Mouse (Mus musculus): Measurements from ENCODE around the gene Serf2. TPM values are rescaled to one million over a fixed set of nuclear protein-coding genes. Genes with fewer than 3 reads are reported as not detected.

Serf2 gene
- polyA plus RNA-seq, 1 experiment from 2014 or later: 393 TPM

DNA sequence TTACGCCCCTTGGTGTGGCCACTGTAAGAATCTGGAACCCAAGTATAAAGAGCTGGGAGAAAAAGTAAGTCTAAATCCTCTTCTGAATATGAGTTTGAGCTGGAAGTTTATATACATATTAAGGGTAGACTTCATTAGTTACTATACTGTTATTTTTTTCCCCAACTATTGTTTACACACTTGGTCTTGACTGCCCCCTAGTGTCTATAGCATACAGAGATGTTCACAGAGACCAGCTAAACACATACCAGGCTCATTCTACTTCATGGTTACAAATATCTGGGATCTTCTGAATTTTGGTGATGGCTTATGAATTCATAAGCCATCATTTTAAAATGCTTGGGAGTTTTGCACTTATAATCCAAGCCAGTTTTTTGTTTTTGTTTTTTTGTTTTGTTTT lies 14.1 kb upstream of the Serf2 start:
- Histone ChIP-seq H3K4me3 (no peak overlapping the region), H3K27me3 (0 out of 2 replicates have a peak, but pooled peaks cover 3% of the 10 kb centered on the region), H3K36me3 (peaks cover 96% of the 10 kb centered on the region), H3K9ac (no peak overlapping the region), H3K4me1 (replicated peaks) (no peaks in the 10 kb centered on the region), H3K4me2 (no peak overlapping the region), H3K9me3 (no peaks in the 10 kb centered on the region), H3K27ac (replicated peaks) (no peak overlapping the region)
- ATAC-seq (ENCODE audit: low read depth): no peak
- 97% methylated on average over 1 of the region's 1 CpGs for WGBS

DNA sequence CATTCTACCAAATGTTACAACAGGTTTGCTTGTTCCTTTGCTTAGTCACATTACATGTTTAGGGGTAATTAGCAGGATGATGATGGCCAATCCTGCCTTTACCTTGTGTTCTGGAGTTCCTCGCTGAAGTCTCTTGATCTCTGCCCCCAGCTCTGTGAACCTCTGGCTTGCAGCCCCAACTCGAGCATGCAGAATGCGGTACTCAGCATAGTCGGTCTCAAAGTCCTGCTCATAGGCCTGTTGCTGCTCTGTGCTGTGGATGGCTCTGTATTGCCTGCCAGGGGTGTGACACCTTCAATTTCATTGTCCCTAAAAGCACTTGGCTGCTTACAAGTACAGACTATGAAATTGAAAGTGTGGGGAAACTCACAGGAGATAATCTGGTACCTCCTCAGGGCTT lies 9.2 kb upstream of the Serf2 start:
- ATAC-seq (ENCODE audit: low read depth): no peak
- no peak overlapping the region for H3K4me3 ChIP-seq
- peaks cover 17% of the 10 kb centered on the region for H3K4me1 ChIP-seq (replicated peaks)
- 69% methylated on average over 4 of the region's 4 CpGs for WGBS
- H3K9me3 ChIP-seq: no peaks in the 10 kb centered on the region
- peaks cover 41% of the 10 kb centered on the region for H3K27me3 ChIP-seq
- no peak overlapping the region for H3K9ac ChIP-seq
- H3K4me2 ChIP-seq: no peak overlapping the region
- H3K27ac ChIP-seq (replicated peaks): no peak overlapping the region
- H3K36me3 ChIP-seq: peaks cover 53% of the 10 kb centered on the region

DNA sequence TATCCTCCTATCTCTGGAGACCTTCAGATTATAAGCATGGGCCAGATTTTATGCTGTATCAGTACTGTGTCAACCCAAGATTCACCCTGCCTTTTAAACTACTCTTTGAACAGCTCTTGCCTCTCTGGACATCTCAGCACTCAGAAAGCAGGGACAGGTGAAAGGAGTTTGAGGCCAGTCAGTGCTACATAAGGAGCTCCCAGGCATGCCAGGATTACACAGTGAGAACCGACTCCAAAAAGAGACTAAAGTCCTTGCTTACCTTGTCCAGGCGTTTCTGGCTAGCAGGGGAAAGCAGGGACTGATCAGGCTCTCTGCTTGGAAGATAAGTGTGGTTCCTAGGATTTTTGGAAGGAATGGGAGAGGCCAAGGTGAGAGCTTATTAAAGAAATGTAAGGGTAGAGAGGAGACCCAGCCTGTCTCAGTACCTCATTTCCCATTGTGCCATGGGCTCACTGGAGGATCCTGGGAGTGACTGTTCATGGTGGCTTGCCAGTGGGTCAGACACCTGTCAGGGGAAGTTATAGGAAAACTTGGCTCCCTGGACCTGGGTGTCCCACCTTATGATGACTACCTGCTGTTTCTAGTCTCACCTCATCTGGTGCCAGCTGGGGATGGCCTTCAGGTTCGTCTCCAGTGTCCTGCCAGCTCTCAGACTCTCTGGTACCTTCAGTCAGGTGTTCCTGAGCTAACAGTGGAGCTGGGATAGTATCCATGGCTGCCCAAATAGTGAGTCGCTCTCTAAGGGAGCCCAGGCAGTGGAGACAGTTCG lies 8.0 kb upstream of the Serf2 start:
- H3K4me1 ChIP-seq (replicated peaks): peaks cover 17% of the 10 kb centered on the region
- WGBS: 61% methylated on average over 5 of the region's 5 CpGs
- peaks cover 41% of the 10 kb centered on the region for H3K27me3 ChIP-seq
- H3K27ac ChIP-seq (replicated peaks): no peak overlapping the region
- ATAC-seq (ENCODE audit: low read depth): no peak
- H3K4me3 ChIP-seq: no peak overlapping the region
- H3K9ac ChIP-seq: no peak overlapping the region
- H3K4me2 ChIP-seq: no peak overlapping the region
- H3K36me3 ChIP-seq: peaks cover 40% of the 10 kb centered on the region
- H3K9me3 ChIP-seq: no peaks in the 10 kb centered on the region

DNA sequence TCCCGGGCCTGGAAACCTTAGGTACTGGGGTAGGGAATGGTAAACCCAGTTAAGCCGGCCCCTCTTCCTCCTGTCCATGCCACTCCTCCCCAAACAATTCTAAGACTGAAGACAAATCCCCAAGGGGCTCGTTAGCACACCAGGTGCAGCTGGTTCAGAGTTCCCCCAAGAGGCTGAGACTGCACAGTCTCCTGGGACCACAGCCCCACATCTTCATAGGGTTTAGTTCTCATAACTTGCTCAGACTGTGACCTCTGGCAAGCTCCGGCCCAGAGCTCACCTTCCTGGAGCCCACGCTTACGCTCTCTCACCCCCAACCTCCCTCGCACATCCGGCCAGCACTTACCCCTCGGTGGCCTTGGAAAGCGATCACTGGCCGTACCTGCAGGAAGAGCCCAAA lies 7.2 kb upstream of the Serf2 start:
- 12% methylated on average over 11 of the region's 11 CpGs for WGBS
- H3K4me1 ChIP-seq (replicated peaks): peaks cover 17% of the 10 kb centered on the region
- H3K4me3 ChIP-seq: peak overlapping the region; percentile 33
- H3K27me3 ChIP-seq: peaks cover 41% of the 10 kb centered on the region
- no peak for ATAC-seq (ENCODE audit: low read depth)
- H3K36me3 ChIP-seq: peaks cover 35% of the 10 kb centered on the region
- H3K9me3 ChIP-seq: no peaks in the 10 kb centered on the region
- peak overlapping the region; percentile 22; the same call in 1 of the 2 replicates for H3K9ac ChIP-seq
- peak overlapping the region; percentile 58 for H3K4me2 ChIP-seq
- H3K27ac ChIP-seq (replicated peaks): no peak overlapping the region

DNA sequence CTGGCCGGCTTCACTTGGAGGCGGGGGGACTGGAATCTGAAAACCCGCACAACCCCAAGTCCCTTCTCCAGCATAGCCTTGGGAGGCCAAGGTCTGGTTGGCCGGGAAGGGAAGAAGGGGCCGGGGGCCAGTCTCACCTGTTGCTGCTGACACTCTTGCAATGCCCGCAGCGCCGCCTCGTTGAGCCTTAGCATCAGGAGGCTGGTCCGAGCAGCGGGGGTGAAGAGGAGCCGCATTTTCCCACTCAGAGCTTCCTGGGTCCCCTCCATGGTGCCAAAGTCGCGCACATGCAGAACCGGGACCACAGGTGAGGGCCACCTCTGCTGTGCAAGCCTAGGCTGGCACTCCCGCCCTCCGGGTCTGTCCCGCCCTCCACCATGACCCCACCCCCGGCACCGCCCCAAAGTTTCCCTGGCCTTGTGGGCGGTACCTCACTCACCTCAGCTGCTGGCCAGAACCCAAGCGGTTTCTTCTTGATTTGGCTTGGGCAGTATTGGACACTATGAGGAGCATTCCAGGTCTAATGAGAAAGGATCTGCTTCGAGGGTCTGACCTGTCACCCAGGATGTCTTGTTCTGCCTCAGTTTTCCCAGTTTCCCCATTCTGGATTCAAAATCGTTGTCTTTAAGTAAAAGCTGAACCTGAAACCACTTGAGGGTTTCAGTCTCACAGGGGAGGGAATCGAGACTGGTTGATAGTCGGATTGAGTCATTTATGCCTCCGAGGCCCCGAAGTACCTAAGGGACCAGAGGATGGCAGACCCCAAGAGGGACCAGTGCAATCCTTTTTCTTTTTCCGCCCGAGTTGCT lies 6.5 kb upstream of the Serf2 start:
- Histone ChIP-seq H3K27ac (replicated peaks) (no peak overlapping the region), H3K9me3 (no peaks in the 10 kb centered on the region), H3K4me1 (replicated peaks) (peaks cover 17% of the 10 kb centered on the region), H3K27me3 (peaks cover 41% of the 10 kb centered on the region), H3K9ac (peak overlapping the region; percentile 22), H3K4me3 (peak overlapping the region; percentile 33), H3K4me2 (peak overlapping the region; percentile 58), H3K36me3 (peaks cover 28% of the 10 kb centered on the region)
- no peak for ATAC-seq (ENCODE audit: low read depth)
- WGBS: 2% methylated on average over 30 of the region's 30 CpGs

DNA sequence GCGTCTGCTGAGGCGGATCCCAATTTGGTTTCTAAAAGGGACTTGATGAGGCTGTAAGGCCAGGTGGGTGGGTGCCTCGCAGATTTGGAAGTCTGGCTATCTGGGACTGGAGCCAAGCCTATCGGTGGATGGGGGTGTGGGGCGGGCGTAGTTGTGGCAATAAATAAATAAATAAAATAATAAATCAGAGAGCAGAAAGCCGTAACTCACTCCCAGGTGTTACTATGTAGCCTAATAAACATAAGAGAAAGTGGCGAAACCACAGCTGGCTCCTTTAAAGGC lies 6.0 kb upstream of the Serf2 start:
- 7% methylated on average over 8 of the region's 8 CpGs for WGBS
- Histone ChIP-seq H3K36me3 (peaks cover 23% of the 10 kb centered on the region), H3K4me3 (peak overlapping the region; percentile 33)

DNA sequence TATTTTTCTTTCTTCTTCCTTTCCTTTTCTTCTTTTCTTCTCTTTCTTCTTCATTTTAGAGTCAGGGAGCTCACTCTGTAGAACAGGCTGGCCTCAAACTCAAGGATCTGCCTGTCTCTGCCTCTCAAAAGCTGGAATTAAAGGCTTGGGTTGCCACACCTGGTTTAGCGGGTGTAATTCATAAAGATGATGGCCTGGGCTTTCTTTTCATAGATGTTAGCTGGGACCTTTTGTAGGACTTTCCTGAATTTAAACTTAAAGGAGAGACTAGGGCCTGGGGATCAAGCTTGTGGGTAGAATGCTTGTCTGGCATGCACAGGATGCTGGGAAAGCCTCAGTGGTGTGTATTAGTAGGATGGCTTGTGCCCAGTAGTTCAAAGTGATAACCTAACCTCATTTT lies 4.8 kb upstream of the Serf2 start, which contains the start of gene Ell3:
Gene Ell3 (minus strand): TSS at position 101 of the 400 bp plus-strand sequence.
- ATAC-seq (ENCODE audit: low read depth): no peak
- Histone ChIP-seq H3K4me2 (peak within 1 kb of the TSS; percentile 58), H3K27me3 (peaks cover 41% of the 10 kb centered on the region), H3K27ac (replicated peaks) (no peak within 1 kb of the TSS), H3K9ac (no peak within 1 kb of the TSS), H3K9me3 (no peaks in the 10 kb centered on the region), H3K4me3 (0 out of 2 replicates have a peak within 1 kb of the TSS, but pooled peaks have one; percentile 33), H3K36me3 (peaks cover 11% of the 10 kb centered on the region), H3K4me1 (replicated peaks) (peaks cover 26% of the 10 kb centered on the region)
- WGBS: 91% methylated on average over 1 of the region's 1 CpGs

More for the DNA sequence above, 6.0 kb upstream of the Serf2 start:
- Histone ChIP-seq H3K27ac (replicated peaks) (no peak overlapping the region), H3K27me3 (peaks cover 41% of the 10 kb centered on the region), H3K4me1 (replicated peaks) (peaks cover 20% of the 10 kb centered on the region), H3K9ac (peak overlapping the region; percentile 22; the same call in 1 of the 2 replicates), H3K9me3 (no peaks in the 10 kb centered on the region), H3K4me2 (peak overlapping the region; percentile 58)
- no peak for ATAC-seq (ENCODE audit: low read depth)

DNA sequence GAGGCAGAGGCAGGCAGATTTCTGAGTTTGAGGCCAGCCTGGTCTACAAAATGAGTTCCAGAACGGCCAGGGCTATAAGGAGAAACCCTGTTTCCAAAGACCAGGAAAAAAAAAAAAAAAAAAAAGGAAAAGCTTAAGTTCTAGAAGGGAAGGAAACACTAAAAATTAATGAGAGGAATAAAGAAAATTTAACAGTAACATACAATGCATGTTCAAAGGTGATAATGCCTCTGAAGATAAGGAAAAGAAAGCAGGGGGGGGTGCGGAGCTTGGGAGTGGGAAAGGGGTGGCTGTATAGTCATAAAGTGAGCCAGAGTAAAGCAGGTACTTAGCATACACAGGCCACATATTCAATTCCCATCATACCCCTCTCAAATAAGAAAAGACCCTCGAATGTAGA lies 3.9 kb upstream of the Serf2 start:
- Histone ChIP-seq H3K9ac (no peak overlapping the region), H3K27ac (replicated peaks) (no peak overlapping the region), H3K4me2 (no peak overlapping the region), H3K4me1 (replicated peaks) (peaks cover 28% of the 10 kb centered on the region), H3K9me3 (no peaks in the 10 kb centered on the region), H3K4me3 (no peak overlapping the region), H3K36me3 (0 out of 2 replicates have a peak, but pooled peaks cover 2% of the 10 kb centered on the region), H3K27me3 (peaks cover 35% of the 10 kb centered on the region)
- WGBS: 88% methylated on average over 3 of the region's 3 CpGs
- ATAC-seq (ENCODE audit: low read depth): no peak

DNA sequence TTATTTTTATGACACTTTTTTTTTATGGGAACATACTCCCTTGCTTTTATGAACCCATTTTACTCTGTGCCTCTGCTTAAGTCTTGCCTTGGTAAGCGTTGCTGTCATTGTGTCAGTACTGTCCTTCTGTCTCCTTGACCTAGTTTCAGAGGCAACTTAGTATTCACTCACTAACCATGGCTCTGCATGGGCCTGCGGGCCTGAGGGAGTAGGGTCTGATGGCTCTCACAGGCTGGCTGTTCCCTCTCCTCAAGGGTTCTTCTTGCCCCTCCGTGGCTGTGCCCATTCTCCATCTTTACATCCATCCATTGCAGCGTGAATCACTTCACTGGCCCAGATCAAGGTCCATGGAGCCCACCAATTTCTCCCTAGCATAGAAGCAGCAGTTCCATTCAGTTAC lies 2.5 kb upstream of the Serf2 start:
- Histone ChIP-seq H3K4me2 (no peak overlapping the region), H3K4me3 (no peak overlapping the region), H3K9ac (no peak overlapping the region), H3K9me3 (no peaks in the 10 kb centered on the region), H3K4me1 (replicated peaks) (peaks cover 41% of the 10 kb centered on the region), H3K27ac (replicated peaks) (no peak overlapping the region), H3K36me3 (peaks cover 4% of the 10 kb centered on the region), H3K27me3 (peaks cover 23% of the 10 kb centered on the region)
- WGBS: 86% methylated on average over 4 of the region's 4 CpGs
- ATAC-seq (ENCODE audit: low read depth): no peak

DNA sequence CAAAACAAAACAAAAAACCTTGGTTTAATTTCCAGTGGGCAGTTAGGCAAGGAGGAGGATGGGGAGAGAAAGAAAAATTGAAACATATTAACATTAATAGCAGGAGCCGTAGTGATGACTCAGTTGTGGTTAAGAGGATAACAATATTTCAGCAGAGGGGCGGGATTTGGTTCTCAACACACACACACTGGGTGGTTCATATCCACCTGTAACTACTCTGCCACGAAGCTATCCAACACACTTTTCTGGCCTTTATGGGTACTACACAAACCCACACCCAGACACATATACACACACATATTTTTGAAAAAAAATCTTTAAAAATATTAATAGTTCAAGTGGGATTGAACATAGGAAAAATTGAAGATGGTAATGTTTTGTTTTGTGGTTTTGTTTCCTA lies 2.0 kb upstream of the Serf2 start:
- H3K36me3 ChIP-seq: peaks cover 6% of the 10 kb centered on the region
- H3K4me1 ChIP-seq (replicated peaks): peaks cover 38% of the 10 kb centered on the region
- WGBS: 88% methylated on average over 3 of the region's 3 CpGs
- no peak for ATAC-seq (ENCODE audit: low read depth)
- H3K27ac ChIP-seq (replicated peaks): no peak overlapping the region
- H3K27me3 ChIP-seq: peaks cover 18% of the 10 kb centered on the region
- no peak overlapping the region for H3K9ac ChIP-seq
- no peaks in the 10 kb centered on the region for H3K9me3 ChIP-seq
- H3K4me3 ChIP-seq: no peak overlapping the region
- no peak overlapping the region for H3K4me2 ChIP-seq

DNA sequence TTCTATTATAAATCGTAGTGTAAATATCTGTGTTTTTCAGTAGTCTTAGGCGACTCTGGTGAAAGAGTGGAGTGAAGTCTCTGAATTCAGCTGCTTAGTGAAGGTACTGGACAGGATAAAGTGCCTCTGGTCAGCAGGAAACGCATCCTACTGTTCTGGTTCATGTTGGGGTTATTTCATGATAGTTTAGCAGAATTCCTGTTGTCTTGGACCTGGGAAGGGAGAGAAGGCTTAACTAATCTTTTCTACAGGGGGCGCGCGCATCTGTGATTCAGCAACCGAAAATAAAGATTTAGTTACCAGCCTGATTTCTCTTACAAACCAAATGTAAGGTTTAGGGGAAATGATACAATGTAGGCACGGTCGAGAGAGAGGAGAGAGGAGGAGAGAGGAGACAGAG lies 859 bp upstream of the Serf2 start:
- H3K36me3 ChIP-seq: peaks cover 15% of the 10 kb centered on the region
- no peak for ATAC-seq (ENCODE audit: low read depth)
- H3K27ac ChIP-seq (replicated peaks): peak overlapping the region; percentile 98
- H3K4me1 ChIP-seq (replicated peaks): peaks cover 30% of the 10 kb centered on the region
- peak overlapping the region; percentile 76 for H3K4me2 ChIP-seq
- WGBS: 19% methylated on average over 9 of the region's 9 CpGs
- H3K9me3 ChIP-seq: no peaks in the 10 kb centered on the region
- peak overlapping the region; percentile 67 for H3K9ac ChIP-seq
- H3K4me3 ChIP-seq: peak overlapping the region; percentile 97
- H3K27me3 ChIP-seq: peaks cover 6% of the 10 kb centered on the region

DNA sequence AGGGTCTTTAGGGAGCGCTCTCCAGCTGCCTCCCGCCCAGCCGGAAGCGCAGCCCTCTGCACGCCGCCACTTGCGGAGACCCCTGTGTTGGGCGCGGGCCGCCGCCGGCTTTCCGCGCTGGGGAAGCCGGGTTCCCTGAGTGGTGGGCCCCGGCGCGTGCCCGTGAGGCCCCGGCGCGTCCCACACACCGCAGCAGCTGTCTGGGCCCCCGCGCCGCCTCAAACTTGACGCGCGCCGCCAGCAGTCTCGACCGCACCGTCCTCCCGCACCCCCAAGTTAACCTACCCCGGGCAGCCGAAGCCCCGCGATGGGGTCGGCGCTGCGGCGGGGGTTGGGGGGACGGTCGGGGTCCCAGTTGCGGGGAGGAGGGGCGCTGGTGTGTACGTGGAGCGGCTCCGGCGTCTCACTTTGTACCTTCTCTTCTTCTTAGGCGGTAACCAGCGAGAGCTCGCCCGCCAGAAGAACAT lies 583 bp downstream of the Serf2 start:
- ATAC-seq (ENCODE audit: low read depth): peak; percentile 68
- no peaks in the 10 kb centered on the region for H3K9me3 ChIP-seq
- WGBS: under 1% methylated on average over 54 of the region's 54 CpGs

More for the DNA sequence above, 583 bp downstream of the Serf2 start:
- Histone ChIP-seq H3K4me1 (replicated peaks) (peaks cover 29% of the 10 kb centered on the region), H3K4me2 (peak overlapping the region; percentile 76), H3K9ac (peak overlapping the region; percentile 94), H3K27ac (replicated peaks) (peak overlapping the region; percentile 98), H3K4me3 (peak overlapping the region; percentile 97), H3K36me3 (peaks cover 24% of the 10 kb centered on the region), H3K27me3 (no peaks in the 10 kb centered on the region)

Data from neural tube, embryonic 13.5 days (tissue).